Mouse (Mus musculus) MEL (cell line): ENCODE measurements around the gene Arhgap28. TPM values are rescaled to one million over a fixed set of nuclear protein-coding genes. Genes with fewer than 3 reads are reported as not detected.

Experiments
- DNase-seq: peaks from one replicate; pipeline ENCODE4 v3.0.0; 2011; ENCODE audit warnings: low read depth, low spot score
- H3K27ac ChIP-seq: 2 replicates; pipeline ENCODE4 v1.5.1; 2012; ENCODE audit warnings: low read depth, mild to moderate bottlenecking, control low read depth, low read length, moderate library complexity; ENCODE audit not compliant: control insufficient read depth
- H3K27me3 ChIP-seq, 2 experiments: fragments of 150-350 bp in 1 of 2; sonication (generic) in 1 of 2; 2 replicates each; pipeline ENCODE4 v1.6.1; 2012; ENCODE audit warnings: low read length in 2 of 2, mild to moderate bottlenecking in 2 of 2, improper control_type of control experiment in 1 of 2, moderate library complexity in 1 of 2; ENCODE audit not compliant: insufficient read depth in 2 of 2, control insufficient read depth in 1 of 2
- H3K36me3 ChIP-seq, 2 experiments: 2 replicates each; pipeline ENCODE4 v1.6.1; 2012 to 2014; ENCODE audit warnings: low read length in 2 of 2, improper control_type of control experiment in 1 of 2, inconsistent platforms in 1 of 2, mild to moderate bottlenecking in 1 of 2; ENCODE audit not compliant: insufficient read depth in 2 of 2, control insufficient read depth in 1 of 2
- H3K4me1 ChIP-seq, 2 experiments: fragments of 150-350 bp in 1 of 2; sonication (generic) in 1 of 2; 2 replicates each; pipeline ENCODE4 v1.6.1; 2012; ENCODE audit warnings: low read length in 2 of 2, improper control_type of control experiment in 1 of 2, mild to moderate bottlenecking in 1 of 2; ENCODE audit not compliant: insufficient read depth in 2 of 2, control insufficient read depth in 1 of 2
- H3K4me3 ChIP-seq, 2 experiments: fragments of 150-350 bp in 1 of 2; sonication (generic) in 1 of 2; 2 replicates each; pipeline ENCODE4 v1.5.1; 2012; ENCODE audit warnings: low read depth in 2 of 2, low read length in 2 of 2, mild to moderate bottlenecking in 2 of 2, moderate library complexity in 2 of 2, control low read depth in 1 of 2, improper control_type of control experiment in 1 of 2; ENCODE audit not compliant: control insufficient read depth in 1 of 2, insufficient read depth in 1 of 2
- H3K79me2 ChIP-seq: 2 replicates; pipeline ENCODE4 v1.6.1; 2012; ENCODE audit warnings: mild to moderate bottlenecking, low read length, moderate library complexity; ENCODE audit not compliant: control insufficient read depth, poor library complexity, insufficient read depth
- H3K9ac ChIP-seq: 2 replicates; pipeline ENCODE4 v1.6.1; 2012; ENCODE audit warnings: low read depth, mild to moderate bottlenecking, control low read depth, low read length, moderate library complexity; ENCODE audit not compliant: control insufficient read depth, poor library complexity, severe bottlenecking
- H3K9me3 ChIP-seq: fragments of 150-350 bp; sonication (generic); replicated peaks from 2 replicates; pipeline ENCODE4 v1.6.1; 2012; ENCODE audit warnings: mild to moderate bottlenecking, low read length, improper control_type of control experiment, moderate library complexity; ENCODE audit not compliant: insufficient read depth
- BHLHE40 ChIP-seq: IDR thresholded peaks from 2 replicates; pipeline ENCODE4 v1.6.1; 2012; ENCODE audit warnings: low read depth, mild to moderate bottlenecking, inconsistent platforms, low read length, improper control_type of control experiment, borderline replicate concordance
- CHD1 ChIP-seq: IDR thresholded peaks from 2 replicates; pipeline ENCODE4 v1.6.1; 2012; ENCODE audit warnings: low read depth, mild to moderate bottlenecking, inconsistent platforms, low read length, improper control_type of control experiment
- ELF1 ChIP-seq: IDR thresholded peaks from 2 replicates; pipeline ENCODE4 v1.6.1; 2014; ENCODE audit warnings: low read depth, mild to moderate bottlenecking, inconsistent platforms, low read length, improper control_type of control experiment, moderate library complexity
- ETS1 ChIP-seq: IDR thresholded peaks from 2 replicates; pipeline ENCODE4 v1.6.1; 2012; ENCODE audit warnings: low read depth, mild to moderate bottlenecking, inconsistent platforms, low read length, improper control_type of control experiment, moderate library complexity
- HCFC1 ChIP-seq: IDR thresholded peaks from 2 replicates; pipeline ENCODE4 v1.6.1; 2012; ENCODE audit warnings: low read depth, mild to moderate bottlenecking, inconsistent platforms, low read length, improper control_type of control experiment, moderate library complexity
- KAT2A ChIP-seq: conservative IDR thresholded peaks from 2 replicates; pipeline ENCODE4 v1.6.1; 2012; ENCODE audit warnings: low read depth, low read length, improper control_type of control experiment, inconsistent platforms
- MAFK ChIP-seq: IDR thresholded peaks from 2 replicates; pipeline ENCODE4 v1.6.1; 2011; ENCODE audit warnings: low read depth, mild to moderate bottlenecking, low read length, improper control_type of control experiment, borderline replicate concordance
- MEF2A ChIP-seq: IDR thresholded peaks from 2 replicates; pipeline ENCODE4 v1.6.1; 2014; ENCODE audit warnings: low read depth, mild to moderate bottlenecking, inconsistent platforms, low read length, improper control_type of control experiment; ENCODE audit not compliant: poor library complexity, insufficient replicate concordance, severe bottlenecking; ENCODE audit errors: extremely low read depth
- MYC ChIP-seq: IDR thresholded peaks from 2 replicates; pipeline ENCODE4 v1.6.1; 2011; ENCODE audit warnings: low read depth, mild to moderate bottlenecking, low read length, improper control_type of control experiment, moderate library complexity
- NELFE ChIP-seq: IDR thresholded peaks from 2 replicates; pipeline ENCODE4 v1.6.1; 2011; ENCODE audit warnings: low read depth, low read length, improper control_type of control experiment
- POLR2AphosphoS5 ChIP-seq: IDR thresholded peaks from 2 replicates; pipeline ENCODE4 v1.6.1; 2012; ENCODE audit warnings: low read depth, borderline replicate concordance, mild to moderate bottlenecking, inconsistent platforms, low read length, moderate library complexity, mixed read lengths
- RAD21 ChIP-seq: IDR thresholded peaks from 2 replicates; pipeline ENCODE4 v1.6.1; 2011; ENCODE audit warnings: mild to moderate bottlenecking, low read depth, low read length, improper control_type of control experiment
- RCOR1 ChIP-seq: IDR thresholded peaks from 2 replicates; pipeline ENCODE4 v1.6.1; 2012; ENCODE audit warnings: low read depth, mild to moderate bottlenecking, inconsistent platforms, low read length, improper control_type of control experiment
- TAL1 ChIP-seq: IDR thresholded peaks from 2 replicates; pipeline ENCODE4 v1.6.1; 2012; ENCODE audit warnings: mild to moderate bottlenecking, inconsistent platforms, low read length, moderate library complexity, mixed read lengths
- TBP ChIP-seq: IDR thresholded peaks from 2 replicates; pipeline ENCODE4 v1.8.0; 2011; ENCODE audit warnings: low read depth, low read length, improper control_type of control experiment
- TCF12 ChIP-seq: IDR thresholded peaks from 2 replicates; pipeline ENCODE4 v1.6.1; 2014; ENCODE audit warnings: low read depth, mild to moderate bottlenecking, inconsistent platforms, low read length, improper control_type of control experiment, moderate library complexity
- USF2 ChIP-seq, 2 experiments: IDR thresholded peaks; 2 replicates each; pipeline ENCODE4 v1.6.1; 2011 to 2012; ENCODE audit warnings: improper control_type of control experiment in 2 of 2, low read length in 2 of 2, borderline replicate concordance in 1 of 2, inconsistent platforms in 1 of 2, low read depth in 1 of 2, mild to moderate bottlenecking in 1 of 2; ENCODE audit not compliant: insufficient read depth in 1 of 2
- ZC3H11A ChIP-seq: IDR thresholded peaks from 2 replicates; pipeline ENCODE4 v1.6.1; 2012; ENCODE audit warnings: low read depth, mild to moderate bottlenecking, inconsistent platforms, low read length, improper control_type of control experiment
- polyA plus RNA-seq, 2 experiments: library from polyadenylated mRNA; stranded (reverse) in 1 of 2; unstranded in 1 of 2; fragments of >175 nt in 1 of 2; fragments of >200 nt in 1 of 2; gene quantifications; 2 replicates each; pipeline versions ENCODE4 v1.2.1 to v1.2.4; 2012; ENCODE audit warnings: low replicate concordance in 2 of 2, low read depth in 1 of 2; ENCODE audit not compliant: insufficient read length in 2 of 2, insufficient read depth in 1 of 2, missing spikeins in 1 of 2
- total RNA-seq: library from RNA; depleted of rRNA; stranded (reverse); fragments of 300-350 nt; gene quantifications from 2 replicates; pipeline ENCODE4 v1.2.3, GENCODE M21; 2012

Gene Arhgap28
- total and polyA plus RNA-seq, 3 experiments = not detected

GRCm38 (mm10) chr17:68037011-68037410 lies 33.1 kb upstream of the Arhgap28 start:
- Histone ChIP-seq H3K36me3 (no peaks in the 10 kb centered on the region), H3K4me3 (no peak overlapping the region), H3K79me2 (no peaks in the 10 kb centered on the region), H3K9ac (no peak overlapping the region), H3K9me3 (no peaks in the 10 kb centered on the region), H3K27ac (no peak overlapping the region), H3K4me1 (no peaks in the 10 kb centered on the region), H3K27me3 (no peaks in the 10 kb centered on the region)
- TF ChIP-seq POLR2AphosphoS5 (no peak), RCOR1 (no peak)
- no peak for DNase-seq

DNA sequence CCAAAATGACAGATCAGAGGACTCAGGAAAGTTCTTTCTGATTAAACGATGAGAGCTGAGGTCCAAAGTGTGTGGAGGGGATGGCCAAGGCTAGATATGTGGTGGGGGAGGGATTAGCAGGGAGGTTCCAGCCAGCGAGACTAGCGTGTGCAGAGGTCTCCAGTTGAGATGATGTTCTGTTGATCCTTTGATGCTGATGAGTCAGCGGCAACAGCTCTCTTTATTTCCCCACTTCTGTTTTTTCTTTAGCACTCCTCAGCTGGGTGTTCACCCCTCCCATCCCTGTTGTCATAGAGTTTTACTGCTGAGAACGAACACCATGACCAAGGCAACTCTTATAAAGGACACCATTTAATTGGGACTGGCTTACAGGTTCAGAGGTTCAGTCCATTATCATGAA lies 25.6 kb upstream of the Arhgap28 start:
- H3K9ac ChIP-seq = no peak overlapping the region
- H3K9me3 ChIP-seq = no peaks in the 10 kb centered on the region
- DNase-seq = no peak
- TF ChIP-seq MEF2A (no peak), TBP (no peak), USF2 (IDR thresholded peaks at IDR 0.05; ENCODE audit: borderline replicate concordance in 1 of 2, insufficient read depth in 1 of 2, low read depth in 1 of 2, low read length in 2 of 2) (no peak), BHLHE40 (no peak), CHD1 (no peak), KAT2A (no peak), MYC (no peak), NELFE (no peak), ETS1 (no peak), TAL1 (no peak), RAD21 (no peak), MAFK (no peak), POLR2AphosphoS5 (no peak), ZC3H11A (no peak)
- TF ChIP-seq, all 39 proteins: peak for 0
- H3K79me2 ChIP-seq = no peaks in the 10 kb centered on the region
- H3K36me3 ChIP-seq = no peaks in the 10 kb centered on the region
- no peak overlapping the region for H3K4me3 ChIP-seq
- H3K27me3 ChIP-seq = no peaks in the 10 kb centered on the region
- H3K27ac ChIP-seq = no peak overlapping the region
- H3K4me1 ChIP-seq = no peaks in the 10 kb centered on the region

- Histone ChIP-seq H3K27ac (no peak overlapping the region), H3K9me3 (no peaks in the 10 kb centered on the region), H3K4me1 (no peaks in the 10 kb centered on the region), H3K79me2 (no peaks in the 10 kb centered on the region), H3K4me3 (no peak overlapping the region), H3K9ac (no peak overlapping the region), H3K27me3 (no peaks in the 10 kb centered on the region), H3K36me3 (no peaks in the 10 kb centered on the region)
- TF ChIP-seq HCFC1 (no peak), ETS1 (no peak), TCF12 (no peak), ELF1 (no peak), TAL1 (no peak)
- TF ChIP-seq, all 39 proteins: peak for 0
- DNase-seq = no peak
Observed at GRCm38 (mm10) chr17:68028519-68028918, 24.6 kb upstream of the Arhgap28 start.
